Mouse (Mus musculus) splenic B cell, adult 2 months (primary cell): Measurements from ENCODE around the gene Dna2.

Experiments used
- DNase-seq: peaks from one replicate; pipeline ENCODE4 v3.0.0-alpha.2; 2011; ENCODE audit warnings: low read depth, low spot score
- H3K27me3 ChIP-seq: 2 replicates; pipeline ENCODE4 v1.6.1; 2012; ENCODE audit warnings: mild to moderate bottlenecking, low read length, moderate library complexity, mixed read lengths; ENCODE audit not compliant: control insufficient read depth, poor library complexity, insufficient read depth, severe bottlenecking
- H3K36me3 ChIP-seq: 2 replicates; pipeline ENCODE4 v1.6.1; 2012; ENCODE audit warnings: mild to moderate bottlenecking, low read length, moderate library complexity, mixed read lengths; ENCODE audit not compliant: control insufficient read depth, poor library complexity, insufficient read depth, severe bottlenecking

The Dna2 gene

DNA sequence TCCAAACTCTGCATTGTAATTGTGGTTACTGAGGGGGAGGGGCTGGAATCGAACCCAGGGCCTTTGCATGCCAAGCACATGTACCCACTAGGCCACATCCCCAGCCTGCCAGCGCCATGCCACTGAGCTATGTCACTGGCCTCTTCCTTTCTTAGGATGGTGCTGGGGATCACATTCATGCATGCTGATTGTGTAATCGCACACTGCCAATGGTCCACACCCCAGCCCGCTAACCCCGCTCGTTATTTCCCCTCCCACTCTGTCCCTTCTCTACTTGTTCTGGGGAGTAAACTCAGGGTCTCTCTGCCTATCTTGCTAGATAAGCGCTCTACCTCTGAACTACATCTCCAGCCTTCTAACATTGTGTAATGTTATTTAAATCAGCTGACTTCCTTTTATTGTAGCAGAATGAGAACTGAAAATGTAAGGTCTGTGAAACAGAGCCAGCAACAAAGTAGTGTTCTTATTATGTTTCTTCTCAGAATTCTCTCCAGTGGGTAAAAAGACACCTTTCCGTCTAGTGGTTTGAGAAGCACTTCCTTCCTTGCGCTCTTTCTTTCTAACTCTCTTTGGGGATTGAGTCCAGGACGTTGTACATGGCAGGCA is 1.7 kb upstream of the Dna2 start:
- peak; percentile 54 for DNase-seq

DNA sequence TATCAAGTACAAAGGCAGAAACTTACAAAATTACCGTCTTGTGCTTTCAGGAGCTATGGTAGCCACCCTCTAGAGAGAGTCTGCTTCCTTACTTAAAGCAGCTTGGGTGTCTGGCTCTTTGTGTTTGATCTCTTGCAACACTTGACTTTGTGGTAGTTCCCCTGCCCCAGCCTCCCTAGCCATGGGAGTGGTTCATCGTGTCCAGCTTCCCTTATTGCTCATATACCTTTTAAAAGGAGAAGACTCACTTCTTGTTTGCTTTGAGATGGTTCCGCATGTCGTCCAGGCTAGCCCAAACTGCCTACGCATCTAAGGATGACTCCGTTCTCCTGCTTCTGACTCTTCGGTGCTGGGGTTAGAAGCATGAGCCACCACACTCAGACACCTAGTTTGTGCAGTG is 1.7 kb downstream of the Dna2 start:
- Histone ChIP-seq H3K27me3 (no peaks in the 10 kb centered on the region), H3K36me3 (no peaks in the 10 kb centered on the region)
- DNase-seq = peak; percentile 13

More for the DNA sequence above, 1.7 kb upstream of the Dna2 start:
- no peaks in the 10 kb centered on the region for H3K27me3 ChIP-seq
- peaks cover 3% of the 10 kb centered on the region; the same call in 1 of the 2 replicates for H3K36me3 ChIP-seq

DNA sequence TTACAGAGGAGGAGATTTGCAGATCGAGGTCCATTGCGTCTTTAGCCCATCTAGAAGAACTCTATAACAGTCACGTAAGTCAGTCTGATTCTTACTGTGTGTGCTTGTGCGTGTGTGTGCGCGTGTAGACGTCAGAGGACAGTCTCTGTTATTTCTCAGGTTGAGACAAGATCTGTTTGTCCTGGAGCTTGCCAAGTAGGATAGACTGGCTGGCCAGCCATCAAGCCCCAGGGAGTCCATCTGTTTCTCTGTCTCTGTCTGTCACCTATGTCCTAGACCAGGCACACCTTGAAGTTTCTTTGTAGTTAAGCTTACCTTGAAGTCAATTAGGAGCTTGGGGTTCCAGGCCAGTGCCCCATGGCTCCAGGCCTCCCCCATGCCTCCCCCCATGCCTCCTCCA is 17.1 kb downstream of the Dna2 start:
- no peaks in the 10 kb centered on the region for H3K36me3 ChIP-seq

DNA sequence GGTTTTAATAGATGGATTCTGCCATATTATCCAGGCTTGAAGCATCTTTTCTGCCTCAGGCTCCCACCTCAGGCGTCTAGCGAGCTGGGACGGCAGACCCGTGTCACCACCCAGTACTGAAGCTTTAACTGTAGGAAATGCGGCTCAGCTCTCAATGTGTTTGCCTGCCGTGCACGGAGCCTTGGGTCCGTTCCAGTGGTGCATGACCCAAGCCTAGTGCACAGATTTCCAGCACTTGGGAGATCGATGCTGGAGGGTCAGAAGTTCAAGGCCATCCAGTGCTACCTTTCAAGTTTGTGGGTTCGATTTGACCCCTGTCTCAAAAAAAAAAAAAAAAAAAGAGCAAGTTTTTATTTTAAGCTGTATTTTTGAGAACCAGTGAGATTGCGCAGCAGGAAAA is 19.0 kb downstream of the Dna2 start:
- H3K36me3 ChIP-seq = no peaks in the 10 kb centered on the region
- no peaks in the 10 kb centered on the region for H3K27me3 ChIP-seq

More for the DNA sequence above, 17.1 kb downstream of the Dna2 start:
- DNase-seq = no peak
- no peaks in the 10 kb centered on the region for H3K27me3 ChIP-seq

DNA sequence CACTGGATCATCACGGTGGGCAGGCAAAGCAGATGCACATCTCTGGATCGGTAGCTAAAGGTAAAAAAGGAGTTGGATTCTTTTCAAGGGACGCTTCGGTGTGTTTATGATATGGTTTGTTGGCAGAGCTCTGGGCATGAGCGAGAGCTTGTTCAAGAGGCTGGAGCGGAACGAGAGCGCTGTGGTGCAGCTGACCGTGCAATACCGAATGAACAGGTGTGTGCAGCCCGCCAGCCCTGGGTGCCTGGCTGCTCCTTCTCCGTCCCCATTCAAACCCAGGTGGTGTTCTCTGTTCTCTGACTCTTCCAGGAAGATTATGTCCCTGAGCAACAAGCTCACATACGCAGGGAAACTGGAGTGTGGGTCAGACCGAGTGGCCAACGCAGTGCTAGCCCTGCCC is 19.5 kb downstream of the Dna2 start:
- Histone ChIP-seq H3K36me3 (no peaks in the 10 kb centered on the region), H3K27me3 (no peaks in the 10 kb centered on the region)
- DNase-seq = no peak

More for the DNA sequence above, 19.0 kb downstream of the Dna2 start:
- no peak for DNase-seq

DNA sequence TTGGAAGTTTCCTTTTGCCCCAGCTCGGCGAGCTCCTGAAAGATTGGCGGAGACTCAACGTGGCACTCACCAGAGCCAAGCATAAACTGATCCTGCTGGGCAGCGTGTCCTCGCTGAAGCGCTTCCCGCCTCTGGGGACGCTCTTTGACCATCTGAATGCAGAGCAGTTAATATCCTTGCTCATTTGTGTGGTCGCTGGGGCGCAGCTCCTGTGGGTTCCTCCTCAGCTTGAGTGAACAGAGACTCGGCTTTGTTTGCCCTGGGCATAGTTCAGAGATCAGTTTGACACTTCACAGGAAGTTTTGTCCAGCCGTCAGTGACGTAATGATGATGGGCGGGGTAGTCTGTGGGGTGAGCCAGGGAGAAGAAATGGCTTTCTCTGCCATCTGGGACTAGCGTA is 25.0 kb downstream of the Dna2 start:
- DNase-seq = peak; percentile 88
- no peaks in the 10 kb centered on the region for H3K27me3 ChIP-seq

DNA sequence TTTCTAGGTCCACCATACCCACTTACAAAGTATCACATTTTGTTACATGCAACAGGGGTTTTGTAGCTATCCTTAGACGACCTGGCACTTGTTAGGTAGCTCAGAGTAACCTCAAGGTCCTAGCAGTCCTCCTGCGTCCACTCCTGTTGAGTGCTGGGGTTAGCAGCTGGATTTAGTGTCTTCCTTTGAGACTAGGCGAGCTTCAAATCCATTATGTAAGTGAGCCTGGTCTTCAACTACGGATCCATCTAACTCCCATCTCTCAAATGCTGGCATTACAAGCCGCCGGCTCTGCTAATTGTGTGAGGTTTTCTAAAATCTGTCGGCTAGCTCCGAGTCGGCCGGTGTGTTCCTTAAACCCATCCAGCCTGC is 32.8 kb downstream of the Dna2 start:
- no peak for DNase-seq
- Histone ChIP-seq H3K36me3 (no peaks in the 10 kb centered on the region), H3K27me3 (no peaks in the 10 kb centered on the region)

More for the DNA sequence above, 25.0 kb downstream of the Dna2 start:
- H3K36me3 ChIP-seq = no peaks in the 10 kb centered on the region

DNA sequence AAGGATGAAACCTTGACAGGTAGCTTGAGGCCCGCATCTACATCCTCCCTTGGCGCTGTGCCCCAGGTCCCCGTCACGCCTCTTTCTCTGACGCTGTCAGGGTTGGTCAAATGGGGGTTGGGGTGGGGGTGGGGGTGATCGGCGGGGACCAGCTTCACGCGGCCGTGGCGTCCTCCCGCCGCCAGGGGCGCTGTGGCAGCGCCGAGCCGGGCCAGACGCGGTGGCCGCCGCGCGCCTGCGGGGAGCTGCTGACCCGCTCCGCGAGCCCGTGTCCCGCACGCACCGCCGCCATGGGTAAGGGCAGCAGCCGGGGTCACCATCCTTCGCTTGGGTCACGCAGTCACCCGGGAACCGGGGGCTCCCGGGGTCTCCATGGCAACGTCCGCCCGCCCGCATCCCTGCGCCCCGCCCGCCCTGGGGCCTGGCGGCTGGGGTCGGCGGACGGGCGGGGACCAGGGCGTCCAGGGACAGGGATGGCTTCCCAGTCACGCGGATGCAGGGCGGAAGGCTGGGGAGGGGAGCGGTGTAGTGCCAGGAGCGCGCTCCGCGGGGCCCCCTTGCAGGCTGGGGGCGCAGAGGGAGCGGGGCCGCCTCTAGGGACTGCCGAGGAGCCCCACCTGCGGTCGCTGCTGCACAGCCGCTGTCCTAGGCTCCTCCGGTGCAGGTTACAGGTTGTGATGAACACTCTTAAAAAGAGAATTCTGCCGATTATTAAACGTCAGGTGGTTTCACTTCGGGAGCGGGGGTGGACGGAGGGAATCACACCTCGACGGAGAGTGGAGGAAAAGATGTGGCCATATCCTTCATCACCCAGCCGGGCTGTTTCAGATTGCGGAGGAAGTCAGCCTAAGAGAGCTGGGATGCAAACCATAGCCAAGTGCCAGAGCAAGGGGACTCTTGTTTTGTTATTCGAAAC is 33.5 kb downstream of the Dna2 start, which contains the start of gene Rufy2:
Gene Rufy2, plus strand, starts transcription at position 185 of the 916 bp plus-strand sequence.
- Histone ChIP-seq H3K27me3 (no peaks in the 10 kb centered on the region), H3K36me3 (0 out of 2 replicates have a peak, but pooled peaks cover 1% of the 10 kb centered on the region)
- DNase-seq = peak; percentile 92

DNA sequence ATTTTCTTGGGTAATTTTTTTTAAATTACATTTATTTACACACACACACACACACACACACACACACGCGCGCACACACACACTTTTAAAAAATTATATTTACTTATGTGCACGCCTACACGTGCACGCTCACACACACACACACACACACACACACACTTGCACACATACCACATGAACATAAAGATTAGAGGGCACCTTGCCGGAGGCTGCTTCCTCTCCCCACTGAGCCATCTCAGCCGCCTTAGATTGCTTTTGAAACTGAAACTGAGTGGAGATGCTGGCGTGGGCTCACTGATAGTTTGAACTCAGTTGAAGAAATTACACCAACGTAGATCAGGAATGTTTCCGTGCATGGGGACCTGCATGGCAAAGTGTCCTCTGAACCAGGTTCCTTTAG is 37.2 kb downstream of the Dna2 start:
- 0 out of 2 replicates have a peak, but pooled peaks cover 2% of the 10 kb centered on the region for H3K36me3 ChIP-seq
- peak; percentile 61 for DNase-seq
- no peaks in the 10 kb centered on the region for H3K27me3 ChIP-seq

DNA sequence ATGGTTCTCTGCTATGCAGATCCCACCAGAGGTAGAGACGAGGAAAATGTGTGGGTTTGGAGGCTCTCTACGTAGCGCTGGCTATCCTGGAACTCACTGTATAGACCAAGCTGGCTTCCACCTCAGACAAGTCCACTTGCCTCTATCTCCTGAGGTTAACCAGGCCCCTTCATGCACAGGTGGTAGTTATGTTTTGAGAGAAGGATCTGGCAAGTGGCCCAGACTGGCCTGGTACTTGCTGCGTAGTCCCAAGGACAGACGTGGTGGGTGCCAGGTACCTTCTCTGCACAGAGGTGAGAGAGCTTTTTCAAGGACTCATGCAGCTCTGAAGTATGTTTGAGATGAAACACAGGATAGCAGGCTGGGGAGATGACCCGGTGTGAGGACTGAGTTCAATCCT is 37.7 kb downstream of the Dna2 start:
- peaks cover 3% of the 10 kb centered on the region; the same call in 1 of the 2 replicates for H3K36me3 ChIP-seq
- no peak for DNase-seq
- no peaks in the 10 kb centered on the region for H3K27me3 ChIP-seq

DNA sequence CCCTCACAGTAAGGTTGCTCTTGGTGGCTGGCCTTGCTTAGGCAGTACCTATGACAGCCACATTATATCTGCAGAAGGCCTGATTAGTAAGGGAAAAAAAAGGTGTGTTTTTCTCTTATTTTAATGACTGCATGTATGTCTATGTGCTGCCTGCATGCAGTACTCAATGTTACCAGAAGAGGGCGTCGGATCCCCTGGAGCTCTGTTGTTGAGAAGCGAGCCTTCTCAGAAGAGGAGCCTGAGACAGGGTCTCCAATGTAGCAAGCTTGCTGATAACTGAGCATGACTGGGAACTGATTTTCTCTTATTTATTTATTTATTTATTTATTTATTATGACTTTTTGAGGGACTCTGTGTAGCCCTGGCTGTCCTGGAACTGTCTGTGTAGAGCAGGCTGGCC is 40.5 kb downstream of the Dna2 start:
- peak; percentile 68 for DNase-seq
- no peaks in the 10 kb centered on the region for H3K27me3 ChIP-seq
- peaks cover 13% of the 10 kb centered on the region for H3K36me3 ChIP-seq

DNA sequence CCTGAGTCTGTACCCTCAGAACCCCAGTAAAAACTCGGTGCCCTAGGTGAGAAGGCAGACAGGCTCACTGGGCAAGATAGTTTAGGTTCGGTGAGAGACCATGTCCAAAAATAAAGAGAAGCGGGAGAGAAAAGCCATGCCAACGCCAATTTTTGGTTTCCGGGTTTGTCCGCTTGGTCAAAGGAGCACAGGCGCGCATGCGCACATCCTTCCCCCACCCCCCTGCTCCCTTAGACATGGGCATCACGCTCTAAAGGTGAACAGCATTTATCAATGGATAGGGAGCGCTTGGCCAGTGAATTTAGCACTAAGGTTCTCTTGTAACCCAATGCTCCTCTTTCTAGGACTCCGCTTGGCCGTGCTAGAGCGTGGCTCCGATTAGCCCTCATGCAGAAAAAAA is 43.8 kb downstream of the Dna2 start:
- DNase-seq = no peak
- Histone ChIP-seq H3K36me3 (peaks cover 21% of the 10 kb centered on the region), H3K27me3 (no peaks in the 10 kb centered on the region)

DNA sequence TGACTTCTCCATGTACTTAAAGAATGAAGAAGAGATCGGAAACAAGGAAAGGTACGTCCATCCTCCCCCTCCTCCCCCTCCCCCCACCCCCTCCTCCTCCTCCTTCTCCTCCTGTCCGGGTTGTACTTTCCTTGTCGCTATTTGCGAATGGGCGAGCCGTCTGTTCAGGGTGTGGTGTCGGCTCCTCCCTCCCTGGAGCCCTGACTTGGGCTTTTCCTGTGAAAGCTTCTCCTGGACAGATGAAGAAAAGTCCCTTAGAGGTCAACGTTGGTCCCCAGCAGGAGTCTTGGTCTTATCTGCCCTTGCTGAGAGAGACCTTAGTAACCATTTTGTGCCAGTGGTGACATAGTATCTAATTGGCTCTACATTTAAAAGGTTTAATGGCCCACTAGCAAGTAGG is 47.2 kb downstream of the Dna2 start:
- H3K36me3 ChIP-seq = peaks cover 29% of the 10 kb centered on the region
- H3K27me3 ChIP-seq = no peaks in the 10 kb centered on the region
- no peak for DNase-seq

DNA sequence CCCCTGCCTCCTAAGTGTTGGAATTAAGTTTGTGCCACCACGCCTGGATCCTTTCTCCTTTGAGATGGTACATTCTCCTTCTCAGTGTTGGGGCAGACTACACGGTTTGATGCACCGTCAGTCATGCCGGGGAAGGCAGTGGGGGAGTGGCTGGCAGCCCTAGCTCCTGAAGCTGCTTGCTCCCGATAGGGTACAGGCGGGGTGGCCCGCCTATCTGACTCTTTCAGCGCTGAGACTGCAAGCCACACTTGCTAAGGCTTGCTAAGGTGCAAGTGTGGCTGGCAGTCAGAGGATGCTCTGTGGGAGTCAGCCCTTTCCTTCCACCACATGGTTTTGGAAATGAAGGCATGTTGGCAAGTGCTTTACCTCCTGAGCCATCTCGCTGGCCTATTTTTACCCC is 53.8 kb downstream of the Dna2 start:
- DNase-seq = no peak

DNA sequence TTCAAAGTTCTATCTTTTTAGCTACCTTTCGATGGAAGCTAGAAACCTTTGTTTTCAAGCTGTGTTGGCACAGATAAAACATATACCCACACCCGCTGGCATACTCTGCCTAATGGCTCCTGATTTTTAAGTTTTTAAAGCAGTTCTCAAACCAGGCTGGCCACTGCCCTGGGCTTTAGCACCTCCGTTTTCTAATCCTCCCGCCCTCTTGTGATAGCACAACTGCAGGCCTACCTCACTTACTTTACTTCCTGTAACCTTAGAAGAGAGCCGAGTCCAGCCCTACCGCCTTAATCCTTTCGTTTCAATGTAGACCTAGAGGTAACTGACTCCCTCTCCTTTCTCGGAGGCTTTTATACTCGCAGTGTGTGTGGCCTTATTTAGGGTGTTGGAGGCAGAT is 56.4 kb downstream of the Dna2 start:
- H3K27me3 ChIP-seq = no peaks in the 10 kb centered on the region
- peaks cover 20% of the 10 kb centered on the region; the same call in 1 of the 2 replicates for H3K36me3 ChIP-seq
- DNase-seq = no peak

More for the DNA sequence above, 53.8 kb downstream of the Dna2 start:
- Histone ChIP-seq H3K27me3 (no peaks in the 10 kb centered on the region), H3K36me3 (peaks cover 20% of the 10 kb centered on the region)
